Mouse (Mus musculus) hindbrain, embryonic 15.5 days (tissue): Measurements from ENCODE around the gene Xirp1. TPM values are rescaled to one million over a fixed set of nuclear protein-coding genes. Genes with fewer than 3 reads are reported as not detected.

Experiments
- ATAC-seq: fragments of 200-750 bp; cut with Nextera tagmentation; 2 replicates; pipeline ENCODE4 v1.8.0; 2017; ENCODE audit warnings: low read depth, moderate number of reproducible peaks, moderate TSS enrichment; ENCODE audit not compliant: low FRiP score
- H3K27ac ChIP-seq: fragments of 300-500 bp; sonication (generic); replicated peaks from 2 replicates; pipeline ENCODE4 v1.5.1; 2015; ENCODE audit warnings: mild to moderate bottlenecking, inconsistent platforms
- H3K27me3 ChIP-seq: fragments of 300-500 bp; sonication (generic); 2 replicates; pipeline ENCODE4 v1.6.1; 2015; ENCODE audit warnings: control low read depth, inconsistent platforms
- H3K36me3 ChIP-seq: fragments of 300-500 bp; sonication (generic); 2 replicates; pipeline ENCODE4 v1.6.1; 2015; ENCODE audit warnings: control low read depth, inconsistent platforms
- H3K4me1 ChIP-seq: fragments of 300-500 bp; sonication (generic); replicated peaks from 2 replicates; pipeline ENCODE4 v1.6.1; 2015; ENCODE audit warnings: control low read depth, inconsistent platforms
- H3K4me2 ChIP-seq: fragments of 300-500 bp; sonication (generic); 2 replicates; pipeline ENCODE4 v1.6.1; 2015; ENCODE audit warnings: moderate library complexity, mild to moderate bottlenecking, inconsistent platforms
- H3K4me3 ChIP-seq: fragments of 300-500 bp; sonication (generic); 2 replicates; pipeline ENCODE4 v1.5.1; 2015; ENCODE audit warnings: mild to moderate bottlenecking, inconsistent platforms
- H3K9ac ChIP-seq: fragments of 300-500 bp; sonication (generic); 2 replicates; pipeline ENCODE4 v1.6.1; 2015; ENCODE audit warnings: inconsistent platforms
- H3K9me3 ChIP-seq: fragments of 300-500 bp; sonication (generic); 2 replicates; pipeline ENCODE4 v1.6.1; 2016; ENCODE audit warnings: control low read depth, inconsistent platforms
- WGBS: fragments of 180-500 bp; shearing (Covaris S2); methylation state at CpG from one replicate; pipeline ENCODE4 v1.1.7; 2015; 5-methylcytosine and 5-hydroxymethylcytosine counted together
- polyA plus RNA-seq: library from polyadenylated mRNA; unstranded; fragments of >200 nt; fragmentation: Nextera tagmentation; extraction: Ambion mirVana; gene quantifications from 2 replicates; pipeline ENCODE4 v1.2.1, GENCODE M21; 2015

Gene Xirp1
- not detected in 2 replicates for polyA plus RNA-seq

DNA sequence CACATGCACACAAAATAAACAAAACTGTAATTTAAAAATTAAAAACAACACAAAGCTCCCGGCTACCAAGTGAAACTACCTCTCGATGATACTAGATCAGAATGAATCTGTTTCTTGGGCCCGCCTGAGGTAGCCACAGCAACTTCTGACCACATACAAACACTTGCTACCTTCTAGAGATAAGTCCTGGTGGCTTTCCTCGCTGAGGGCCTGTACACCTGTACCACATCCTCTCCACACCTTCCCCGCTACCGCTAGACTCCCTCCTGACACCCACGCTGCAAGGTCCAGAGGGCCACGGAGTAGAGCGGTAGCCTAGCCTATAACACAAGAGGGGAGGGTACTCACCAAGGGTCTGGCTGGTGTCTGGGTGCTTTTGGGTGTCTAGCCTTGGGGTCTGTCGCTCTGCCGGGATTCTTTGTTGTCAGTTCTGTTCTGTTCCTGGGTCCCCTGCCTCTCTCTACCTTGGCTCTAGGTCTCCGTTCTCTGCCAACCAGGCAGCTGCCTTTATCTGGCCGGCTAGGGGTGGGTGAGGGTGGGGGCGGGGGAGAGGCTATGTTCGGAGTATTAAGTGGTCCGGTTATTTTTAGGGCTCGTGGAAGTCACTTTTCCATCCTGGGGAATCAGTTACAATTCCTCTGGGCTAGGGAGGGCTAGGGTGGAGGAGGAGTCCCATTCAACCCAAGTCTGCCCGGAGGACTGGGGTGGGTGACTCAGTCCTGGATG, at the start of gene Xirp1:
Gene Xirp1, minus strand, starts transcription at position 513 of the 726 bp plus-strand sequence.
- Histone ChIP-seq H3K4me1 (peaks cover 5% of the 10 kb centered on the region; the same call in 1 of the 2 replicates), H3K9me3 (no peaks in the 10 kb centered on the region), H3K36me3 (no peaks in the 10 kb centered on the region), H3K27me3 (no peaks in the 10 kb centered on the region), H3K27ac (no peak within 1 kb of the TSS), H3K4me2 (no peak within 1 kb of the TSS), H3K9ac (no peak within 1 kb of the TSS), H3K4me3 (no peak within 1 kb of the TSS)
- WGBS, result 90% methylated on average over 18 of the region's 18 CpGs
- ATAC-seq, result no peak

- H3K27me3 ChIP-seq, result no peaks in the 10 kb centered on the region
- ATAC-seq, result no peak
- no peaks in the 10 kb centered on the region for H3K9me3 ChIP-seq
- H3K4me1 ChIP-seq, result no peaks in the 10 kb centered on the region
- no peaks in the 10 kb centered on the region for H3K36me3 ChIP-seq
- 13% methylated on average over 3 of the region's 3 CpGs for WGBS
- no peak overlapping the region for H3K4me2 ChIP-seq
- H3K4me3 ChIP-seq, result no peak overlapping the region
- H3K9ac ChIP-seq, result no peak overlapping the region
- no peak overlapping the region for H3K27ac ChIP-seq
Measured at GRCm38 (mm10) chr9:120073169-120073568, 49.8 kb upstream of the Xirp1 start.

DNA sequence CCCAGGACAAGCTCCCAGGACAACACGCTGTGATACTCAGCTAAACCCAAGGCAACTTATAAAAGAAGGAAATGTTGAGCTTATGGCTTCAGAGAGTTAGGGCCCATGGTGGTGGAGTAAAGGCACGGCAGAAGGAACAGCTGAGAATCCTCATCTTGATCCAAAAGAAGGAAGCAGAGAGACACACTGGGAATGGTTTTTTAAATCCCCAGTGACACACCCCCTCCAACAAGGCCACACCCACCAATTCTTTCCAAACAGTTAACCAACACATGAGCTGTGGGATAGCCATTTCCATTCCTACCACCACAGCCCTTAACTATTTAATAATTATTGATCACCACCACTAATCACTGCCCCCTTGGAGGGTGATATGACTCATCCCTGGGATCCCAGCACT, 47.9 kb upstream of the Xirp1 start:
- WGBS, result 84% methylated on average over 2 of the region's 2 CpGs
- H3K4me1 ChIP-seq, result no peaks in the 10 kb centered on the region
- ATAC-seq, result no peak
- no peak overlapping the region for H3K27ac ChIP-seq
- H3K9me3 ChIP-seq, result no peaks in the 10 kb centered on the region
- no peak overlapping the region for H3K4me2 ChIP-seq
- H3K27me3 ChIP-seq, result no peaks in the 10 kb centered on the region
- H3K9ac ChIP-seq, result no peak overlapping the region
- no peak overlapping the region for H3K4me3 ChIP-seq
- no peaks in the 10 kb centered on the region for H3K36me3 ChIP-seq

DNA sequence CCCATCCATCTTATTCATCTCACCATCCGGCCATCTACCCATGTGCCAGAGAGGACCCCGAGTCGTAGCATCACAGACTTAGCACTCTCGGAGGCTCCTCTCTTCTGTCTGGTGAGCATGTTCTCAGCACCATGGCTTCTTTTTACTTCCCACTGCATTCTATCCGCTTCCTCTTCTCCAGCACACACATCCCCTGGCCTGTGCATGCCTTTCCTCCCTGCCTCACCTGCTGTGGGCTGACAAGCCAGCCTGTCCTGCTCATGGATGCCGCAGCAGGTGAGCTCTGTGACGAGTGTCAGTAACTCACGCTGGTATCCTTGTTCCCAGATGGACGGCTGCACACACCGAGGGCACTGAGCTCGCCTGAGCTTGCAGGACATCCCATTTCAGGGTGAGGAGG, 46.4 kb upstream of the Xirp1 start, which contains the start of gene Cx3cr1:
Gene Cx3cr1, minus strand, starts transcription at position 101 of the 400 bp plus-strand sequence.
- Histone ChIP-seq H3K4me2 (no peak within 1 kb of the TSS), H3K27me3 (no peaks in the 10 kb centered on the region), H3K27ac (no peak within 1 kb of the TSS), H3K9me3 (no peaks in the 10 kb centered on the region), H3K36me3 (no peaks in the 10 kb centered on the region), H3K9ac (no peak within 1 kb of the TSS), H3K4me1 (no peaks in the 10 kb centered on the region), H3K4me3 (no peak within 1 kb of the TSS)
- 90% methylated on average over 11 of the region's 11 CpGs for WGBS
- no peak for ATAC-seq

- 63% methylated on average over 10 of the region's 10 CpGs for WGBS
- Histone ChIP-seq H3K27me3 (no peaks in the 10 kb centered on the region), H3K9ac (no peak overlapping the region), H3K9me3 (no peaks in the 10 kb centered on the region), H3K4me1 (no peaks in the 10 kb centered on the region), H3K4me2 (no peak overlapping the region), H3K27ac (no peak overlapping the region), H3K4me3 (no peak overlapping the region), H3K36me3 (no peaks in the 10 kb centered on the region)
- no peak for ATAC-seq
Measured at GRCm38 (mm10) chr9:120068047-120068446, 44.6 kb upstream of the Xirp1 start.

DNA sequence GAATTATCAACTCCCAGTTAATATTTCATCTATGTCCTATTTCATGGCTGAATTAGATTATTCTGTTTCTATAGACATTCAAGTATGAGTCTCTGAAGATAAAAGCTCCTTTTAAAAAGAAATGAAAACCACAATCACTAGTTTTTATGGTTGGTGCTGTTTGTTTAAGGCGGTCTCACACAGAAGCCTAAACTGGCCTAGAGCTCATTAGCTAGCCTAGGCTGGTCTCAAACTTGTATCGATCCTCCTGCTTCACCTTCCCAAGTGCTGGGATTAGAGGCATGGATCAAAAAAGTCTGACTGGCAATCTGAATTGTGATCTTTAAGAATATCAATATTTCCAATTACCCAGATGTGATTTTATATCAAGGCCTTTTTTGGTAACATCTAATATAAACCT, 44.2 kb upstream of the Xirp1 start:
- H3K9me3 ChIP-seq, result no peaks in the 10 kb centered on the region
- H3K4me2 ChIP-seq, result no peak overlapping the region
- no peaks in the 10 kb centered on the region for H3K36me3 ChIP-seq
- WGBS, result 86% methylated on average over 2 of the region's 2 CpGs
- no peaks in the 10 kb centered on the region for H3K4me1 ChIP-seq
- no peaks in the 10 kb centered on the region for H3K27me3 ChIP-seq
- H3K4me3 ChIP-seq, result no peak overlapping the region
- H3K9ac ChIP-seq, result no peak overlapping the region
- H3K27ac ChIP-seq, result no peak overlapping the region
- no peak for ATAC-seq

GRCm38 (mm10) chr9:120064317-120064716, 40.9 kb upstream of the Xirp1 start:
- ATAC-seq, result no peak
- Histone ChIP-seq H3K4me1 (no peaks in the 10 kb centered on the region), H3K9ac (no peak overlapping the region), H3K4me2 (no peak overlapping the region), H3K27me3 (no peaks in the 10 kb centered on the region), H3K4me3 (no peak overlapping the region), H3K9me3 (no peaks in the 10 kb centered on the region), H3K27ac (no peak overlapping the region), H3K36me3 (no peaks in the 10 kb centered on the region)
- 80% methylated on average over 4 of the region's 4 CpGs for WGBS

GRCm38 (mm10) chr9:120058730-120059129, 35.3 kb upstream of the Xirp1 start:
- no peaks in the 10 kb centered on the region for H3K4me1 ChIP-seq
- no peak overlapping the region for H3K4me2 ChIP-seq
- 83% methylated on average over 3 of the region's 3 CpGs for WGBS
- no peak overlapping the region for H3K4me3 ChIP-seq
- H3K36me3 ChIP-seq, result no peaks in the 10 kb centered on the region
- no peaks in the 10 kb centered on the region for H3K9me3 ChIP-seq
- no peak for ATAC-seq
- no peak overlapping the region for H3K9ac ChIP-seq
- no peak overlapping the region for H3K27ac ChIP-seq
- no peaks in the 10 kb centered on the region for H3K27me3 ChIP-seq

DNA sequence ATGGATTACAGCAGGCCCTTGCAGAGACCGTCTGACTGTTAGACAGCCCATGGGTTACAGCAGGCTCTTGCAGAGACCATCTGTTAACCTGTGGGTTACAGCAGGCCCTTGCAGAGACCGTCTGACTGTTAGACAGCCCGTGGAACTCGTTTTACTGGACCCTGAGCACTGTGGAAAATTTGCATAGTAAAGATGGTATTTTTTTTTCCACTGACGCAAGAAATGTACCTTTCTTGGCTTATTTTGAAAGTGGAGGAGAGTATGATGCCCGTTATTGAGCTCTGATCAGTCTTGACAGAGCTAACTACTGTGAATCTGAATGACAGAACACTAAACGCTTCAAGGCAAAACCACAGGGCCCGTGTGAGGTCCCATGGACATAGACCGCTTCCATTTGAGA, 32.8 kb upstream of the Xirp1 start:
- no peak for ATAC-seq
- no peak overlapping the region for H3K4me3 ChIP-seq

DNA sequence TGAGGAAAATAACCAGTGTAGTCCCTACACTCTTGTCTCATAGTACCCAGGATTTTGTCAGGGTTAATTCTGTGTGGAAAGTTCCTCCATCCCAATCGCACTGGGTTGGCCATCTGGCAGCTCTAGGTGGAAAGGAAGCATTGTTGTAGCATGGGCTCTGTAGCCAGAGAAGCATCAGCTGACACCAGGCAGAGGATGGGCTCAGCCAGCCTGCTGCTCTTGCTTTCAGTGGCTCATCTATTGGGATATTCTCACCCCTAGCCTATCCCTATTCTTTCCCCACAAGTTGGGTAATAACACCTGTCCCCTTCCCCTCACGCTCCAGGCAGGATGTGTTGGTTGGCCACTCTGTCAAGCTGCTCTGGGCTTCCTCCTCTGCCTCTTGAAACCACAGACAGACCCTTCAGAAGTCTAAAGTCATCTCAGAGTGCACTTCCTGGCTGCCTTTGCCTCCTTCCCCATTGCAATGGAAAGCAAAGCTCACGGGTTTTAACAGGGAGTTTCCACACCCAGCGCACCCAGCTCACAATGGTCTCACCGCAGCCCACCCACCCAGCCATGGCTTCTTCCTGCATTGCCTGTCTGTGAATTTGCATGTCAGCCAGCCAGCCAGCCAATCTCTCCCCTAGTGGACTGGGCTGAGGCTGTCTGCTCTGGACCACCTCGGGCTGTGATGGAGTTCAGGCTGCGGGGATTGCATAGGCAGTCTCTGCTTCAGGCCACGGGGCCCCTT, 31.3 kb upstream of the Xirp1 start:
- H3K27ac ChIP-seq, result no peak overlapping the region
- H3K4me2 ChIP-seq, result no peak overlapping the region
- no peaks in the 10 kb centered on the region for H3K36me3 ChIP-seq
- WGBS, result 47% methylated on average over 8 of the region's 8 CpGs
- no peak overlapping the region for H3K9ac ChIP-seq
- H3K4me3 ChIP-seq, result no peak overlapping the region
- no peaks in the 10 kb centered on the region for H3K27me3 ChIP-seq
- H3K9me3 ChIP-seq, result no peaks in the 10 kb centered on the region
- no peak for ATAC-seq
- no peaks in the 10 kb centered on the region for H3K4me1 ChIP-seq

More for the DNA sequence above, 32.8 kb upstream of the Xirp1 start:
- Histone ChIP-seq H3K9me3 (no peaks in the 10 kb centered on the region), H3K4me2 (no peak overlapping the region), H3K9ac (no peak overlapping the region), H3K36me3 (no peaks in the 10 kb centered on the region), H3K4me1 (no peaks in the 10 kb centered on the region), H3K27ac (no peak overlapping the region), H3K27me3 (no peaks in the 10 kb centered on the region)
- WGBS, result 82% methylated on average over 9 of the region's 9 CpGs

- Histone ChIP-seq H3K9ac (no peak overlapping the region), H3K9me3 (no peaks in the 10 kb centered on the region), H3K27me3 (no peaks in the 10 kb centered on the region)
Measured at GRCm38 (mm10) chr9:120049407-120049806, 26.0 kb upstream of the Xirp1 start.

DNA sequence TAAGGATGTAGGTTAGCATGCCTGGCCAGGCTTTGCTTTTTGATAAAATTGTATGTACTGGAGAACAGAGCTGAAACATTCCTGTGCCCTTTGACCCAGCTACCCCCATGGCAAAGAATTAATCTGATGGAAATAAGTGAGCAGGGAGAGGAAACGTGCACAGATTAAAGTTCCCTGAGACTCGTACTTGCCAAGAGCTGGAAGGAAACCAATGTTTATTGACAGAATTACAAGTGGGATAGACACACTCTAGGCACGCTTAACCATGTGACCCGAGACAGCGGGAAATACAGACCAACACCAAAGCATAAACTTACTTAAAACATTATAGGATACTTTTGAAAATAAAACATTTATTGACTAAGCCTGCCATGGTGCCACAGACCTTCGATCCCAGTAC, 25.1 kb upstream of the Xirp1 start:
- no peak overlapping the region for H3K9ac ChIP-seq
- no peak overlapping the region for H3K27ac ChIP-seq
- no peak overlapping the region for H3K4me2 ChIP-seq
- no peaks in the 10 kb centered on the region for H3K9me3 ChIP-seq
- no peak overlapping the region for H3K4me3 ChIP-seq
- H3K36me3 ChIP-seq, result no peaks in the 10 kb centered on the region
- 81% methylated on average over 6 of the region's 6 CpGs for WGBS
- no peaks in the 10 kb centered on the region for H3K27me3 ChIP-seq
- no peak for ATAC-seq
- H3K4me1 ChIP-seq, result no peaks in the 10 kb centered on the region

More at GRCm38 (mm10) chr9:120049407-120049806, 26.0 kb upstream of the Xirp1 start:
- 79% methylated on average over 3 of the region's 3 CpGs for WGBS
- Histone ChIP-seq H3K36me3 (no peaks in the 10 kb centered on the region), H3K4me1 (no peaks in the 10 kb centered on the region), H3K4me2 (no peak overlapping the region), H3K27ac (no peak overlapping the region), H3K4me3 (no peak overlapping the region)
- ATAC-seq, result no peak
